Mouse (Mus musculus): ENCODE measurements around the gene Iqck.

GRCm38 (mm10) chr7:118850676-118851290 is 4.8 kb upstream of the Iqck start:
- no peak for TF ChIP-seq CTCF (IDR thresholded peaks at IDR 0.05; ENCODE audit: low read depth)
- TF ChIP-seq EP300 (IDR thresholded peaks at IDR 0.05; ENCODE audit: low read depth) = no peak

All from heart, postnatal 0 days (tissue).